Mouse (Mus musculus) lung, embryonic 14.5 days (tissue): ENCODE data around the gene Gpc6. TPM values are rescaled to one million over a fixed set of nuclear protein-coding genes. Genes with fewer than 3 reads are reported as not detected.

Source experiments
- ATAC-seq: fragments of 200-750 bp; cut with Nextera tagmentation; 2 replicates; pipeline ENCODE4 v1.8.0; 2017; ENCODE audit warnings: mild to moderate bottlenecking, moderate TSS enrichment, moderate library complexity; ENCODE audit not compliant: insufficient read depth
- DNase-seq: peaks from one replicate; pipeline ENCODE4 v3.0.0-alpha.2; 2015
- H3K27ac ChIP-seq: fragments of 300-500 bp; sonication (generic); 2 replicates; pipeline ENCODE4 v1.5.1; 2014; ENCODE audit warnings: low read depth, mild to moderate bottlenecking, moderate library complexity
- H3K27me3 ChIP-seq: fragments of 300-500 bp; sonication (generic); 2 replicates; pipeline ENCODE4 v1.6.1; 2014; ENCODE audit warnings: low read length, control low read depth; ENCODE audit not compliant: insufficient read depth
- H3K36me3 ChIP-seq: fragments of 300-500 bp; sonication (generic); 2 replicates; pipeline ENCODE4 v1.6.1; 2014; ENCODE audit warnings: control low read depth; ENCODE audit not compliant: insufficient read depth
- H3K4me1 ChIP-seq: fragments of 300-500 bp; sonication (generic); 2 replicates; pipeline ENCODE4 v1.6.1; 2014; ENCODE audit warnings: antibody characterized with exemption, control low read depth; ENCODE audit not compliant: insufficient read depth
- H3K4me2 ChIP-seq: fragments of 300-500 bp; sonication (generic); 2 replicates; pipeline ENCODE4 v1.6.1; 2014; ENCODE audit warnings: mild to moderate bottlenecking
- H3K4me3 ChIP-seq: fragments of 300-500 bp; sonication (generic); 2 replicates; pipeline ENCODE4 v1.5.1; 2014; ENCODE audit warnings: low read depth, low read length
- H3K9ac ChIP-seq: fragments of 300-500 bp; sonication (generic); 2 replicates; pipeline ENCODE4 v1.6.1; 2014
- H3K9me3 ChIP-seq: fragments of 300-500 bp; sonication (generic); 2 replicates; pipeline ENCODE4 v1.6.1; 2016; ENCODE audit warnings: low read depth, low read length, control low read depth
- CTCF ChIP-seq: IDR thresholded peaks from 2 replicates; pipeline ENCODE4 v1.5.1; 2016; ENCODE audit warnings: antibody characterized with exemption, low read depth
- WGBS: fragments of 180-500 bp; shearing (Covaris S2); extraction: QIAGEN DNeasy Blood & Tissue Kit; methylation state at CpG from one replicate; pipeline ENCODE4 v1.1.7; 2014; 5-methylcytosine and 5-hydroxymethylcytosine counted together
- polyA plus RNA-seq: library from polyadenylated mRNA; unstranded; fragments of >200 nt; fragmentation: Nextera tagmentation; extraction: Ambion mirVana; gene quantifications from 2 replicates; pipeline ENCODE4 v1.2.1, GENCODE M21; 2014

Gene Gpc6
- polyA plus RNA-seq, 1 experiment from 2014 or later, result 38.9 TPM

- H3K4me3 ChIP-seq, result no peak overlapping the region
- H3K27me3 ChIP-seq, result no peaks in the 10 kb centered on the region
- no peak overlapping the region for H3K4me2 ChIP-seq
- H3K36me3 ChIP-seq, result no peaks in the 10 kb centered on the region
- no peaks in the 10 kb centered on the region for H3K4me1 ChIP-seq
- 79% methylated on average over 9 of the region's 9 CpGs for WGBS
- no peak for ATAC-seq
- no peak overlapping the region for H3K9ac ChIP-seq
- no peak overlapping the region for H3K27ac ChIP-seq
- DNase-seq, result no peak
- no peaks in the 10 kb centered on the region for H3K9me3 ChIP-seq
- no peak for TF ChIP-seq CTCF
These were observed 436.2 kb downstream of the Gpc6 start for GRCm38 (mm10) chr14:117361155-117361964.

- no peak for DNase-seq
- Histone ChIP-seq H3K9ac (no peak overlapping the region), H3K4me2 (no peak overlapping the region), H3K36me3 (no peaks in the 10 kb centered on the region), H3K27me3 (no peaks in the 10 kb centered on the region), H3K27ac (no peak overlapping the region), H3K4me1 (no peaks in the 10 kb centered on the region), H3K9me3 (no peaks in the 10 kb centered on the region), H3K4me3 (no peak overlapping the region)
- 91% methylated on average over 2 of the region's 2 CpGs for WGBS
- no peak for ATAC-seq
- no peak for TF ChIP-seq CTCF
These were observed 436.8 kb downstream of the Gpc6 start for GRCm38 (mm10) chr14:117361965-117362309.

- 83% methylated on average over 18 of the region's 18 CpGs for WGBS
These were observed 444.3 kb downstream of the Gpc6 start for GRCm38 (mm10) chr14:117369331-117369866.

GRCm38 (mm10) chr14:117376822-117377376 is 451.8 kb downstream of the Gpc6 start:
- no peak for DNase-seq
- Histone ChIP-seq H3K4me3 (no peak overlapping the region), H3K36me3 (no peaks in the 10 kb centered on the region), H3K4me2 (no peak overlapping the region), H3K27ac (no peak overlapping the region), H3K9ac (no peak overlapping the region), H3K4me1 (peaks cover 11% of the 10 kb centered on the region), H3K27me3 (no peaks in the 10 kb centered on the region), H3K9me3 (no peaks in the 10 kb centered on the region)
- TF ChIP-seq CTCF, result no peak
- no peak for ATAC-seq
- WGBS, result 44% methylated on average over 4 of the region's 4 CpGs

More at GRCm38 (mm10) chr14:117369331-117369866, 444.3 kb downstream of the Gpc6 start:
- Histone ChIP-seq H3K27me3 (no peaks in the 10 kb centered on the region), H3K4me2 (no peak overlapping the region), H3K9ac (no peak overlapping the region), H3K27ac (no peak overlapping the region), H3K9me3 (no peaks in the 10 kb centered on the region), H3K4me3 (no peak overlapping the region), H3K36me3 (no peaks in the 10 kb centered on the region), H3K4me1 (no peaks in the 10 kb centered on the region)
- TF ChIP-seq CTCF, result no peak
- DNase-seq, result no peak
- ATAC-seq, result no peak

GRCm38 (mm10) chr14:117379979-117380378 is 454.9 kb downstream of the Gpc6 start:
- ATAC-seq, result peak; percentile 75
- no peak for TF ChIP-seq CTCF
- Histone ChIP-seq H3K4me1 (peaks cover 14% of the 10 kb centered on the region), H3K4me2 (no peak overlapping the region), H3K4me3 (no peak overlapping the region), H3K36me3 (no peaks in the 10 kb centered on the region), H3K27ac (peak overlapping the region; percentile 37; the same call in 1 of the 2 replicates), H3K9me3 (no peaks in the 10 kb centered on the region), H3K27me3 (no peaks in the 10 kb centered on the region), H3K9ac (no peak overlapping the region)
- WGBS, result 11% methylated on average over 6 of the region's 6 CpGs
- peak; percentile 77 for DNase-seq

- Histone ChIP-seq H3K4me1 (peaks cover 14% of the 10 kb centered on the region), H3K9me3 (no peaks in the 10 kb centered on the region), H3K27ac (no peak overlapping the region), H3K4me2 (no peak overlapping the region), H3K36me3 (no peaks in the 10 kb centered on the region), H3K4me3 (no peak overlapping the region), H3K9ac (no peak overlapping the region), H3K27me3 (no peaks in the 10 kb centered on the region)
- ATAC-seq (no peak), DNase-seq (no peak)
- 85% methylated on average over 7 of the region's 7 CpGs for WGBS
- no peak for TF ChIP-seq CTCF
These were observed 458.1 kb downstream of the Gpc6 start for GRCm38 (mm10) chr14:117383188-117383587.

GRCm38 (mm10) chr14:117384096-117384770 is 459.1 kb downstream of the Gpc6 start:
- H3K9me3 ChIP-seq, result no peaks in the 10 kb centered on the region
- H3K4me3 ChIP-seq, result no peak overlapping the region
- H3K27me3 ChIP-seq, result no peaks in the 10 kb centered on the region
- no peak overlapping the region for H3K4me2 ChIP-seq
- no peaks in the 10 kb centered on the region for H3K36me3 ChIP-seq
- WGBS, result 51% methylated on average over 8 of the region's 8 CpGs
- peaks cover 14% of the 10 kb centered on the region for H3K4me1 ChIP-seq
- 0 out of 2 replicates have a peak, but pooled peaks have one; percentile 5 for ATAC-seq
- H3K9ac ChIP-seq, result no peak overlapping the region
- H3K27ac ChIP-seq, result no peak overlapping the region
- no peak for TF ChIP-seq CTCF
- DNase-seq, result no peak
